Mouse (Mus musculus): ENCODE measurements around the gene Ssr1. TPM values are rescaled to one million over a fixed set of nuclear protein-coding genes. Genes with fewer than 3 reads are reported as not detected.

Ssr1 gene
- 76.8 and 85.8 TPM in 2 replicates for polyA plus RNA-seq (2015; fragmentation: Nextera tagmentation; extraction: Ambion mirVana)

DNA sequence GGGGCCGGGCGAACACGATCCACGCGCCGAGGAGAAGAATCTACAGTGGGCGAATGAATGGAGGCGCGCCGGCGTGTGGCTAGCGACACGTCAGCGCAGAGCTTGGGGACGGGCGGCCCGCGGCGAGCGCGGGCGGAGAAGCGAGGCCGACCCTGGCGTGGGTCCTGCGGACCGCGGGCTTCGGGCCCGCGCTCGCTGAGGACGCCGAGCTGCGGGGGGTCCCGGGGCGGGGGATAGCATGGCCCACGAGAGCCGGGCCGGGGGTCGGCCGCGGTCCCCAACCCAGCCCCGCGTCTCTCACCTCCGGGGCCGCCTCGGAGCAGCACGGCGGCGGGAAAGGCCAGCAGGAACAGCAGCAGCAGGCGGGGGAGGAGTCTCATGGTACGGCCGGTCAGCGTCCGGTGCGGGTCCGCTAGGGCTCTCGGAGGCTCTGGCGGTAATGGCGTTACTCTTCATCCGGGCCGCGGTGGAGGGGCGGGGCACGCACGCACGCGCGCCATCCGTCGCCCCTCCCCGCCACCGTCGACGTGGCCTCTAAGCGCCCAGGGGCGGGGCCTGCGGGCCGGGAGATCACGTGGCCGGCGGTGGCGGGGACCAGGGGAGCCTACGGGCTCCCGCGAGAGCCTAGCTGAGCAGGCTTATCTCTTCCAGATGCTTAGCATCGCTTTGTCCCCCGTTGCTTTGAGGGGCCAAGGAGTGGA lies at the start of gene Ssr1:
Gene Ssr1 (minus strand): TSS at position 514 of the 701 bp plus-strand sequence.
- no peak for TF ChIP-seq CTCF (IDR thresholded peaks at IDR 0.05; ENCODE audit: low read depth)
- no peak for TF ChIP-seq EP300 (optimal IDR thresholded peaks at IDR 0.05)

DNA sequence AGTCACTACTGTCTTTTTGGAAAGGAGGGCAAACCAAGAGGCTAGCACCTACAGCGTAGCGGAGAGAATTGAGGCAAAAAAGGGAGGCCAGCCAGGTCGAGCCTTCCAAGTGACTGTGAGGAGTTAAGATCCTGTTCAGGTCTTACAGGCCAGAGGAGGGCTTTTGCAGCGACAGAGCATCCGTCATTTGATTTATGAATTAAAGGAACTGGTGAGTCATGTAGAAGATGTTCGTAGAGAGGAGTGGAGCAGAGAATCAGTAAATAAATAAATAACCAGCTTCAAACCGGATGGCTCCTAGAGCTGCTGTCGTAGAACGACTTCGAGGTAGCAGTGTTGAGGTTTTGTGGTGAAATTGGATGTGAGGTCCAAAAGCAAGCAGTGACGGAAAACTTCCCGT lies 43.8 kb upstream of the Ssr1 start:
- TF ChIP-seq EP300 (optimal IDR thresholded peaks at IDR 0.05): no peak
- no peak for TF ChIP-seq CTCF (IDR thresholded peaks at IDR 0.05; ENCODE audit: low read depth)
- H3K4me2 ChIP-seq (replicated peaks; ENCODE audit: low read depth): peak overlapping the region; percentile 90
- H3K36me3 ChIP-seq (ENCODE audit: control insufficient read depth, insufficient read depth, low read length): peaks cover 2% of the 10 kb centered on the region; the same call in 1 of the 2 replicates
- H3K9me3 ChIP-seq (ENCODE audit: control insufficient read depth, low read length): no peaks in the 10 kb centered on the region
- DNase-seq (ENCODE audit: low spot score) (no peak), ATAC-seq (ENCODE audit: low FRiP score, low TSS enrichment) (no peak)
- H3K27ac ChIP-seq (replicated peaks): peak overlapping the region; percentile 84
- 30% methylated on average over 12 of the region's 12 CpGs for WGBS
- H3K4me1 ChIP-seq (replicated peaks; ENCODE audit: control insufficient read depth, insufficient read depth): no peaks in the 10 kb centered on the region; the same call in 1 of the 2 replicates
- H3K9ac ChIP-seq (ENCODE audit: low read length): peak overlapping the region; percentile 94
- H3K4me3 ChIP-seq (ENCODE audit: low read depth, low read length): peak overlapping the region; percentile 79
- H3K27me3 ChIP-seq (ENCODE audit: control insufficient read depth, insufficient read depth, low read length): no peaks in the 10 kb centered on the region

More for the DNA sequence above, at the start of gene Ssr1:
- Histone ChIP-seq H3K27me3 (ENCODE audit: control insufficient read depth, insufficient read depth, low read length) (no peaks in the 10 kb centered on the region), H3K9me3 (ENCODE audit: control insufficient read depth, low read length) (no peaks in the 10 kb centered on the region), H3K4me2 (replicated peaks; ENCODE audit: low read depth) (peak within 1 kb of the TSS; percentile 70), H3K36me3 (ENCODE audit: control insufficient read depth, insufficient read depth, low read length) (peaks cover 13% of the 10 kb centered on the region), H3K4me3 (ENCODE audit: low read depth, low read length) (peak within 1 kb of the TSS; percentile 99), H3K9ac (ENCODE audit: low read length) (peak within 1 kb of the TSS; percentile 94), H3K4me1 (replicated peaks; ENCODE audit: control insufficient read depth, insufficient read depth) (no peaks in the 10 kb centered on the region), H3K27ac (replicated peaks) (peak within 1 kb of the TSS; percentile 96)
- under 1% methylated on average over 81 of the region's 89 CpGs for WGBS
- DNase-seq (ENCODE audit: low spot score) (peak; percentile 97), ATAC-seq (ENCODE audit: low FRiP score, low TSS enrichment) (peak; percentile 96)

DNA sequence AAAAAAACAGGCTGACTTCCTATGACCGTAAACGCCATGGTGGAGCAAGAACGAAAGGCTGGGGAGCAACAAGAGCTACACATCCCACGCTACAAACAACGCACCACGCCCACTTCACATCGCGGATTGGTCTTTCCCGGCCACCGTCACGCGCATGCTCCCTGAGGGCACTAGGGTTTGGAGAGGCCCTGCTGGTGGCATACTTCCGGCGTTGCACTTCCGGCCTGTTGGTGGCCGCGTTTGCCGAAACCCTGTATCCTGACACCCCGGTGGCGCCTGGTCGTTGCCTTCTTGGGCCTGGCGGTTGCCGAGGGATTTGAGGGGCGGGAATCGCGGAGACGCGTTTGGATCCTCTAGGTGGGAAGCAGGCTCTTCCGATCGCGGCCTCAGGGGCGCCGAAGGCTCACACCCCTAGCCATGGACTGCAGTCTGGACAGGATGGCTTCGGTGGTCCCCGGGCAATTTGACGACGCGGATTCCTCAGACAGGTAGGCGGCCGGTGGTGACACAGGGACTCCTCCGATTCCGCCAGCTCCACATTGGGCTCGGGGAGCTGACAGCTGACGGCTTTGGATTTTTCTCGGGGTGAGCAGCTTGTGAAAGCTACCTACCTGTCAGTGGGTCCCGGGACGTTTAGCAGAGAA lies 43.1 kb upstream of the Ssr1 start, which contains the start of gene Cage1:
Gene Cage1 (minus strand): TSS at position 26 of the 644 bp plus-strand sequence.
- peak within 1 kb of the TSS; percentile 84 for H3K27ac ChIP-seq (replicated peaks)
- no peaks in the 10 kb centered on the region; the same call in 1 of the 2 replicates for H3K4me1 ChIP-seq (replicated peaks; ENCODE audit: control insufficient read depth, insufficient read depth)
- TF ChIP-seq EP300 (optimal IDR thresholded peaks at IDR 0.05) (no peak), CTCF (IDR thresholded peaks at IDR 0.05; ENCODE audit: low read depth) (peak; percentile 57)
- no peaks in the 10 kb centered on the region for H3K9me3 ChIP-seq (ENCODE audit: control insufficient read depth, low read length)
- peak; percentile 97 for ATAC-seq (ENCODE audit: low FRiP score, low TSS enrichment)
- peaks cover 2% of the 10 kb centered on the region; the same call in 1 of the 2 replicates for H3K36me3 ChIP-seq (ENCODE audit: control insufficient read depth, insufficient read depth, low read length)
- DNase-seq (ENCODE audit: low spot score): peak; percentile 97
- no peaks in the 10 kb centered on the region for H3K27me3 ChIP-seq (ENCODE audit: control insufficient read depth, insufficient read depth, low read length)
- H3K4me3 ChIP-seq (ENCODE audit: low read depth, low read length): peak within 1 kb of the TSS; percentile 79
- H3K4me2 ChIP-seq (replicated peaks; ENCODE audit: low read depth): peak within 1 kb of the TSS; percentile 90
- H3K9ac ChIP-seq (ENCODE audit: low read length): peak within 1 kb of the TSS; percentile 94
- WGBS: under 1% methylated on average over 47 of the region's 47 CpGs

DNA sequence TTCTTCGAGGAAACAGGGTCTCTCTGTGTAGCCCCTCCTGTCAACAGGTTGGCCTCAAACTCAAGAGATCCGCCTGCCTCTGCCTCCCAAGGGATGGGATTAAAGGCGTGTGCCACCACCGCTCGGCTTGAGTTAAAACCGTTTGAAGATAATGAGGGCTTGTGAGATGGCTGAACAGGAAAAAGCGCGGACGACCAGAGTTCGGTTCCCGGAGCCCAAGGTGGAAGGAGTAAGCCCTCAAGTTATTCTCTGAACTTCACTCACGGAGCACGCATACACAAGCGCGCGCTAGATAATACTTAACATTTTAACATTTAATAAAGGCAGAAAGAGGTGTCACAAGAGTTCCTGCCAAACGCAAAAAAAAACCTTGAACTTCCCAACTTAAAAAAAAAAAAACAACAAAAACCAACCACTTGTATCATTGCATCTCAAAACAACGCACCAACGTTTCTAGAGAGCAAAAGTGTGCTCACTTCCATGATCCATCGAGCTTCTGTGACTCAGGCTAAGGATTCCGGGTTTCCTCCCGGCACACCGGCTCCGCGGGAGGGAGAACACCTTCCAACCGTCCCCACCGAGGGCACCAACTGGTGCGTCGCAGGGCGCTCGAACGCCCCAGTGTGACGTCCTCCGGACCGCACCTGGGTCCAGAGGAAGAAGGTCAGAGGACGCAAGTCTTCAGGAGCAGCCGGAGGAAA lies 42.5 kb upstream of the Ssr1 start, which contains the start of gene Riok1:
Gene Riok1 (plus strand): TSS at position 653 of the 701 bp plus-strand sequence.
- Histone ChIP-seq H3K27ac (replicated peaks) (peak within 1 kb of the TSS; percentile 84), H3K9me3 (ENCODE audit: control insufficient read depth, low read length) (no peaks in the 10 kb centered on the region), H3K36me3 (ENCODE audit: control insufficient read depth, insufficient read depth, low read length) (peaks cover 2% of the 10 kb centered on the region; the same call in 1 of the 2 replicates), H3K4me1 (replicated peaks; ENCODE audit: control insufficient read depth, insufficient read depth) (no peaks in the 10 kb centered on the region; the same call in 1 of the 2 replicates), H3K9ac (ENCODE audit: low read length) (peak within 1 kb of the TSS; percentile 94), H3K4me2 (replicated peaks; ENCODE audit: low read depth) (peak within 1 kb of the TSS; percentile 90), H3K4me3 (ENCODE audit: low read depth, low read length) (peak within 1 kb of the TSS; percentile 79), H3K27me3 (ENCODE audit: control insufficient read depth, insufficient read depth, low read length) (no peaks in the 10 kb centered on the region)
- peak; percentile 19 for DNase-seq (ENCODE audit: low spot score)
- 9% methylated on average over 37 of the region's 37 CpGs for WGBS
- peak; percentile 66; the same call in 1 of the 2 replicates for ATAC-seq (ENCODE audit: low FRiP score, low TSS enrichment)
- no peak for TF ChIP-seq CTCF (IDR thresholded peaks at IDR 0.05; ENCODE audit: low read depth)
- TF ChIP-seq EP300 (optimal IDR thresholded peaks at IDR 0.05): no peak

DNA sequence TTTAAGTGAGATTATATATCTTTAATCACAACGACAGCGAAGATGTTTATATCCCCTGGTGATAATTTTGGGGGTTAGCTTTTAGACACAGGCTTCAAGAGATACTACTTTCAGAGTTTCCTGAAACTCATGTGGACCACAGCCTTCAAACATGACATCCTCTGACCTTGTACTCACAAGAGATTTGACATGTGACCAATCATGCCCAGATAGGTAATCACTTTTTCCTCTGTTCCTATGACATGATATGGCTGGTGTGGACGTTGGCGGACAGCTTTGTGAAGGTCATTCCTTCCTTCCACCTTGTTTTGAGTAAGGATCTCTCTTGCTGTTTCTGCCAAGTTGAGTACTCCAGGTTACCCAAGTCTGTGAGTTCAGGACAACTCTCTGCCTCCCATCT lies 34.4 kb upstream of the Ssr1 start:
- ATAC-seq (ENCODE audit: low FRiP score, low TSS enrichment) (no peak), DNase-seq (ENCODE audit: low spot score) (no peak)
- H3K27me3 ChIP-seq (ENCODE audit: control insufficient read depth, insufficient read depth, low read length): no peaks in the 10 kb centered on the region
- no peaks in the 10 kb centered on the region for H3K9me3 ChIP-seq (ENCODE audit: control insufficient read depth, low read length)
- H3K4me2 ChIP-seq (replicated peaks; ENCODE audit: low read depth): no peak overlapping the region
- 78% methylated on average over 4 of the region's 4 CpGs for WGBS
- no peak overlapping the region for H3K9ac ChIP-seq (ENCODE audit: low read length)
- no peak for TF ChIP-seq EP300 (optimal IDR thresholded peaks at IDR 0.05)
- no peak for TF ChIP-seq CTCF (IDR thresholded peaks at IDR 0.05; ENCODE audit: low read depth)
- no peaks in the 10 kb centered on the region for H3K36me3 ChIP-seq (ENCODE audit: control insufficient read depth, insufficient read depth, low read length)
- no peaks in the 10 kb centered on the region for H3K4me1 ChIP-seq (replicated peaks; ENCODE audit: control insufficient read depth, insufficient read depth)
- H3K27ac ChIP-seq (replicated peaks): no peak overlapping the region
- no peak overlapping the region for H3K4me3 ChIP-seq (ENCODE audit: low read depth, low read length)
